Mouse (Mus musculus) megakaryocyte, embryonic 14.5 days (primary cell): ENCODE results near the gene Slc11a1.

Experiments used
- FLI1 ChIP-seq: IDR thresholded peaks from 2 replicates; pipeline ENCODE4 v1.6.1; 2012; ENCODE audit warnings: low read length, inconsistent platforms, mixed read lengths
- GATA1 ChIP-seq: IDR thresholded peaks from 3 replicates; pipeline ENCODE4 v1.6.1; 2012; ENCODE audit warnings: mixed read lengths, low read length, inconsistent platforms, borderline replicate concordance

- TF ChIP-seq GATA1 = no peak
- no peak for TF ChIP-seq FLI1
Measured at GRCm38 (mm10) chr1:74391844-74392441, 16.9 kb downstream of the Slc11a1 start.
